Mouse (Mus musculus): ENCODE measurements at regions not wholly inside any gene's neighbourhood (a gene's known extent, or its start where the extent isn't known, plus 50 kb on each side); places are given as distances from the start of the nearest gene placed in this dataset.

DNA sequence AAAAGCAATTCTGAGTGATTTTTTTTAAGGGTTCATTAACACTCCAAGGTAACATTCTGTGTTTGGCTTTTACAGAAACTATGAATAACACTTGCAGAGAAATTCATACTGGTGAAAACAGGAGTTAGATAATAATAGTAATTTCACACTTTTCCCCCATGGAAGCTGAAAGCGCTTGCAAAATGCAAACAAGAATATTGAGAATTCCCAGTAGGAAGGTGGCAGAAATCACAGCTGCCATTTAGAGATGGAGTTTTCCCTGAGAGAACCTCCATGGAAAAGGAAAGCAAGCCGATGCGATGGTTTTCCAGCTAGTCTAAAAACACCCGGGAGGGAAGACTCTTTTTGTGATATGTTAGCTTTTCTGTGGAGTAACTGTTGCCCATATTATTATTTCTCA is 174.1 kb upstream of the App start:
- no peak for DNase-seq (ENCODE audit: low spot score)

GRCm38 (mm10) chr16:85336495-85337119 is 163.0 kb upstream of the App start:
- DNase-seq (ENCODE audit: low spot score): no peak

DNA sequence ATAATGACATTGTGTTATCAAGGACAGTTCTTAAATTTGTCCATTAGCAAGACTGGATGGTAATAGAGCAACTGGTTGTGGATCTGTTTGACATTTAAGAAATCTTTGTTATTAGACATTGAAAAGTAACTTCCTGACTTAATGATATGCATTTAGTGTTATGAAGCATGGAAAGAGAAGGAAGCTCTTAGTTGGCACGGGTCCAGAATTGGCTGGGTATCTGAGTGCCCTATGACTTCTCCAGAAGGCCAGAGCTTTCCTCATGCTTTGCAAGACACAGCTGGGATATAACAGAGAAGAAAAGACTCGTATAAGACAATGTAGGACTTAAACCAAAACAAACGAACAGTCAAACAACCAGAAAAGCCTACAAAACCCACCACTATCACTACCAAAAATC is 160.0 kb upstream of the App start:
- DNase-seq (ENCODE audit: low spot score): no peak

DNA sequence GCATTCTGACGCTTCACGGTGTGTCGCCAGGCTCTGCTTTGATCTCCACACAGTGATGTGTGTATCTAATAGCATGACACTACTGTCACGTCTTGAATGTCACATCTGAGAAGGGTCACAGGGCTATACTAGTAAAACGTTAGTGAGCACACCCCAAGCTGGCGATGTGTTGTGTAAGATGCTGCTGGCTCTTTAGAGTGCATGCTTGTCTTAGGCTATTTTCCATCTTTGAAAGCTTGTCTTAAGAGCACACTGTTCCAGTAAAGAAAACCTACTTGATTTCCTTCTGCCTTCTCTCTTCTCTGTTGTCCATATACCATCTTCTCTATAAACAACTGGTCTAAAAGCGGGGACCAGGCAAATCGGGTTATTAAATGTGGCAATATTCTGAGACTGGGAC is 138.5 kb upstream of the App start:
- no peak for DNase-seq (ENCODE audit: low spot score)

GRCm38 (mm10) chr16:85309493-85309892 is 135.9 kb upstream of the App start:
- DNase-seq (ENCODE audit: low spot score): no peak

DNA sequence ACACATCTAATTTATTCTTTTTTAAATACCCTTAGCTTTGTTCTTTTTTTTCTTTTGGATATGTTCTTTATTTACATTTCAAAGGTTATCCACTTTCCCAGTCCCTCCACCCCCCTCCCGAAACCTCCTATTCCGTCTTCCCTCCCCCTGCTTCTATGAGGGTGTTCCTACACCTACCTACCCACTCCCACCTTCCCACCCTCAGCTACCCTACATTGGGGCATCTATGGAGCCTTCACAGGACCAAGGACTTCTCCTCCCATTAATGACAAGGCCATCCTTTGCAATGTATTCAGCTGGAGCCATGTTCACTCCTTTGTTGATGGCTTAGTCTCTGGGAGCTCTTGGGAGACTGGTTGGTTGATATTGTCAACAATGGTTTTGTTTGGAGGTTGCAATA is 134.9 kb upstream of the App start:
- DNase-seq (ENCODE audit: low spot score): no peak

- peak; percentile 40 for DNase-seq (ENCODE audit: low spot score)
Measured at GRCm38 (mm10) chr16:85307940-85308339, 134.4 kb upstream of the App start.

- no peak for DNase-seq (ENCODE audit: low spot score)
Measured at GRCm38 (mm10) chr16:85300092-85300853, 126.7 kb upstream of the App start.

DNA sequence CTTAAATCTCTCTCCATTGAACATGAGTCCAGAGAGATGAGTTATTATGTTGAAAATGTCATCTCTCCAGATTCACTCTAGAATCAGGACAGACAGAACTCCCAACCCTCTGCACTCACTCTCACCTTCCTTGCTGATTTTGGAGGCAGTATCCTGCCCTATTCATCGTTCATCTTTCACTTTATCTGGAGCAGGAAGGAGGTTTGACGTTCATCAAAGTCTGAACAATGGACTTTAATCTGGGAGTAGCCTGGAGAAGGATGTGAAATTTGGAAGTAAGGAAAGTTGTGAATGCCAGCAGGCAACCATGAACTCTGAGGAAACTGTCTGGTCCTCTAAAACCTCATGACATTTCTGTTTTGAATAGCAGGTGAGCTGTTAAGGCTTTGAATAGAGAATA is 125.0 kb upstream of the App start:
- DNase-seq (ENCODE audit: low spot score): no peak

DNA sequence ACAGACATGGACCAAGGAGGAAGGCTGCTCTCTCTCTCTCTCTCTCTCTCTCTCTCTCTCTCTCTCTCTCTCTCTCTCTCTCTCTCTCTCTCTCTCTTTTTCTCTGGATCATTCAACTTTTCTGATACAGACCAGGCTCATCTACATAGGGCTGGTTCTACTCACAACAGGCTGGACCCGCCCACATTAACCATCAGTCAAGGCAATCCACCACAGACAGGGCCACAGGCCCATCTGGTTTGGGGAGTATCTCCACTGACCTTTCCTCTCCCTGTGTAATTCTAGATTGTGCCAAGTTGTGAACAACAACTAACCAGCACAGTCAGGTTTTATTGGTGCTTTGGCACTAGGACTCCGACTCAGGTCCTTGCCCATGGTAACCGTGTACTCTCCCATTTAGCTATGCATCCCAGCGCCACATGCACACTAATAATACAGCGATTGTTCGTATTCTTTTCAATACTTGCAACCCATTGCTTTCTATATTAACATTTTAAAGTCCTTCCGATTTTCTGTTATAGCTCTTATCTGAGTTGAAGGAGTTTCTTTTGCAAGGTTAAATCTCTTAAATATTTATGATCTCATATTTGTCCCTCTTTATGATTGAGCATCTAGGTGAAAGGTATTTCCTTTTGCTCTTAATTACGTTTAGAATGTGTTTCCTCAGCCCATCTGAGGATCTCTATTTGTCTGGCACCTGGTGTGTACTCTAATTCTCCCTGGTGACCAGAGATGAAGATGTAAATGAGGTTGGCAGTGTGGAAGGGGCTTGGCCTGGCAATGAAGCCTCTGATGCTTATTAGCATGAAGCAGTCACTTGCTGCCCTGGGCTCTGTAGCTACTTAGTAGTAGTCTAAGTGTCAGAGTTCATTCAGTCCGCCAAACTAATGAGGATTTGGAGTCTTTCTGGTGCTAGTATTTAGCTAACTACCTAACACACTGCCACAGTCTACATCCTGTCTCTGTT is 117.7 kb upstream of the App start:
- no peak for DNase-seq (ENCODE audit: low spot score)

- no peak for DNase-seq (ENCODE audit: low spot score)
Measured at GRCm38 (mm10) chr16:85277862-85278261, 104.3 kb upstream of the App start.

- no peak for DNase-seq (ENCODE audit: low spot score)
Measured at GRCm38 (mm10) chr16:85269681-85270080, 96.1 kb upstream of the App start.

GRCm38 (mm10) chr16:85259838-85260237 is 86.3 kb upstream of the App start:
- DNase-seq (ENCODE audit: low spot score): no peak

DNA sequence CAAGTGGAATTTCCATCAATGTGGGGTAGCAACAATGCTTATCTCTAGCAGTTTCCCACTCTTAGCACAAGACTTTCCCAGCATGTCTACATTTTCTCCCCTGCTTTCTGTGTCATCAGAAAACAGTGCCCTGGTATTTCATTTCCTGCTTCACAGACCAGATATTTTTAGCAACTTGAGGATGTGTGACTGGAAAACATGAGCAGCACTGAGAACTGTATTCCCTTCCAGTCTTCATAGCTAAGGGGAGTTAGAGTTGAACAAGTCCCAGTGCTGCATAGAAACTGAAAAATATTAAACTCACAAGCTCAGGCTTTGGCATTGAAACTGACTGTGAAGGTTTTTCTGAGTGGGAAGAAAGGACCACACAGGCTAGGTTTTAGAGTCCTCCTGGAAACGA is 73.7 kb upstream of the App start:
- DNase-seq (ENCODE audit: low spot score): no peak

- no peak for DNase-seq (ENCODE audit: low spot score)
Measured at GRCm38 (mm10) chr16:85233037-85233436, 59.5 kb upstream of the App start.

DNA sequence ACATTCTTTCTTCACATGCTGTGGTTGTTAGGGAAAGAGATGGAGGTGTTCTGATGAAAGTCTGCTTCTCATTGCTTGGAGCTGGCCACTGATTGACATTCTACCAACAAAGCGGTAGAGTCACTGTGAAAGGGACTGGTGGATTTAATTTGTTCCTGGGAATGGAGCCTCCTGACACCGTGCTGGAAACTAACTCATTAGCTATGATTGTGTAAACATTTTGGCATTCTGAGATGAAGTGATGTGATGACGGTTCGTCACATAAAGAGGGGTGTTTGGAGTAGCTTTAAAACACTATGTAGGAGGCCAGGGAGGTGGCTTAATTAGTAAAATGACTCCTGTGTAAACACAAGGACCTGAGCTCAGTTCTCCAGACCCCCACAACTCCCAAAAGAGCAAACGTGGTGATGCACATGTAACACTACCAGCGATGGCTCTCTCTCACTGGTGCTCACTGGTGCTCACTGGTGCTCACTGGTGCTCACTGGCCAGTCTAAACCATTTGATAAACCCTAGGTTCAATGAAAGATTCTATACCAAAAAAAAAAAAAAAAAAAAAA is 58.4 kb upstream of the App start:
- no peak for DNase-seq (ENCODE audit: low spot score)

GRCm38 (mm10) chr16:85231330-85231729 is 57.8 kb upstream of the App start:
- DNase-seq (ENCODE audit: low spot score): no peak

GRCm38 (mm10) chr16:85224325-85224724 is 50.8 kb upstream of the App start:
- no peak for DNase-seq (ENCODE audit: low spot score)

All from MN1 (cell line).